Comparison of ENCODE assay signal across 23 mouse cellular contexts in the genomic region with DNA sequence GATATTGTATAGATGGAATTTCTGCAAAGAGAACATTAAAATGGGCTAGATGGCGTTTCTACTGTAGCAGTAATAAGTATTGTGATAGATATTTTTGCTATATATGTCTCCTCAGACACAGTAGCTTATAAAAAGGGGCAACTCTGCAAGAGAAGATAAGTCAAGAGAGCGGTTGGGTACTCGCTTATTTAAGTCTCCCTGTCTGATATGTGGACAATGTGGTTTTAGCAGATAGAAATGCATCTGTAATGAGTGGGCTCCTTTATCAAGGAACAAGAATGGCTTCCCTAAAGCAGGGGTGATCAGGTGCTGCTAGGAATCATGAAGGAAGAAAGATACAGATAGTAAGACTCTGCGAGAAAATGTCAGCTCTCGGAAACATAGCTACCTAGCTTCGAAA. TPM values are rescaled to one million over a fixed set of nuclear protein-coding genes. Genes with fewer than 3 reads are reported as not detected.
DNase-seq lines count a peak whose midpoint lies in the region; ATAC-seq and TF ChIP-seq lines count a peak whose summit lies in the region.
"Had no signal": no experiment of that assay in that cellular context is flagged by ENCODE, and none has a peak within 500 bp of the region (broad histone marks: within the 10 kb centered on the region; RNA-seq: fewer than 3 reads in every experiment).

No protein-coding gene starts in this region.

- H3K9me3 ChIP-seq in midbrain, embryonic 11.5 days (ENCODE audit: control insufficient read depth, low read length), result no peaks in the 10 kb centered on the region
- no peaks in the 10 kb centered on the region for H3K9me3 ChIP-seq in midbrain, embryonic 16.5 days (replicated peaks; ENCODE audit: control insufficient read depth, low read length, poor library complexity, severe bottlenecking)
- no peaks in the 10 kb centered on the region for H3K9me3 ChIP-seq in liver, embryonic 12.5 days (replicated peaks)
- H3K9me3 ChIP-seq in liver, embryonic 16.5 days (replicated peaks; ENCODE audit: control insufficient read depth, low read length), result no peaks in the 10 kb centered on the region
- no peaks in the 10 kb centered on the region for H3K9me3 ChIP-seq in intestine, postnatal 0 days (ENCODE audit: control insufficient read depth)
- H3K9me3 ChIP-seq: embryonic facial prominence, embryonic 10.5 days; forebrain, embryonic 13.5 days; hindbrain, embryonic 12.5 days had no signal

- H3K9ac ChIP-seq in midbrain, embryonic 11.5 days (ENCODE audit: low read length), result no peak overlapping the region
- no peak overlapping the region for H3K9ac ChIP-seq in midbrain, embryonic 16.5 days (ENCODE audit: low read depth, low read length)
- H3K9ac ChIP-seq in liver, embryonic 12.5 days, result no peak overlapping the region
- H3K9ac ChIP-seq in liver, embryonic 16.5 days (ENCODE audit: low read depth, low read length), result no peak overlapping the region
- no peak overlapping the region for H3K9ac ChIP-seq in intestine, postnatal 0 days (ENCODE audit: low read depth, low read length)
- H3K9ac ChIP-seq: forebrain, embryonic 13.5 days; hindbrain, embryonic 12.5 days had no signal

- no peak for TF ChIP-seq CTCF in kidney, adult 2 months (conservative IDR thresholded peaks at IDR 0.05; ENCODE audit: insufficient read depth, insufficient read length, low read depth, low read length)
- TF ChIP-seq CTCF in intestine, postnatal 0 days (IDR thresholded peaks at IDR 0.05; ENCODE audit: low read depth), result no peak

- peak; percentile 47 for DNase-seq in midbrain, embryonic 11.5 days (ENCODE audit: low spot score, missing footprints)
- no peak for DNase-seq in frontal cortex, postnatal 10 days (ENCODE audit: low spot score in 2 of 2)
- DNase-seq in kidney, adult 2 months, result no peak
- DNase-seq: adrenal gland, postnatal 10 days; cerebellum, adult 18-20 months; cerebellum, adult 9-11 months; gastrocnemius, postnatal 10 days; heart, adult 2 months; heart, postnatal 10 days; heart, postnatal 4 days had no signal

- H3K36me3 ChIP-seq in midbrain, embryonic 11.5 days (ENCODE audit: control insufficient read depth, insufficient read depth, low read length), result no peaks in the 10 kb centered on the region
- no peaks in the 10 kb centered on the region for H3K36me3 ChIP-seq in midbrain, embryonic 16.5 days (ENCODE audit: control insufficient read depth, insufficient read depth, low read length)
- H3K36me3 ChIP-seq in liver, embryonic 12.5 days, result no peaks in the 10 kb centered on the region
- no peaks in the 10 kb centered on the region for H3K36me3 ChIP-seq in liver, embryonic 16.5 days (ENCODE audit: control insufficient read depth, insufficient read depth)
- H3K36me3 ChIP-seq in kidney, adult 2 months (ENCODE audit: control insufficient read depth, insufficient read depth, low read length), result no peaks in the 10 kb centered on the region
- no peaks in the 10 kb centered on the region for H3K36me3 ChIP-seq in intestine, postnatal 0 days (ENCODE audit: control insufficient read depth, insufficient read depth)
- H3K36me3 ChIP-seq: embryonic facial prominence, embryonic 10.5 days; hindbrain, embryonic 12.5 days had no signal

- H3K4me1 ChIP-seq in midbrain, embryonic 11.5 days (ENCODE audit: control insufficient read depth, insufficient read depth, low read length), result no peaks in the 10 kb centered on the region
- H3K4me1 ChIP-seq in midbrain, embryonic 16.5 days (ENCODE audit: control insufficient read depth, insufficient read depth, low read length), result no peaks in the 10 kb centered on the region
- peaks cover 20% of the 10 kb centered on the region for H3K4me1 ChIP-seq in liver, embryonic 12.5 days
- no peaks in the 10 kb centered on the region; the same call in 1 of the 2 replicates for H3K4me1 ChIP-seq in liver, embryonic 16.5 days (ENCODE audit: control insufficient read depth, low read depth, low read length)
- no peaks in the 10 kb centered on the region for H3K4me1 ChIP-seq in kidney, adult 2 months (ENCODE audit: control insufficient read depth, insufficient read depth, low read length)
- H3K4me1 ChIP-seq in intestine, postnatal 0 days (replicated peaks; ENCODE audit: control insufficient read depth, insufficient read depth, low read length), result no peaks in the 10 kb centered on the region
- H3K4me1 ChIP-seq: forebrain, embryonic 13.5 days; hindbrain, embryonic 12.5 days had no signal

- no peak for ATAC-seq in midbrain, embryonic 11.5 days (ENCODE audit: low FRiP score)
- ATAC-seq in midbrain, embryonic 16.5 days, result no peak
- peak; percentile 88 for ATAC-seq in liver, embryonic 12.5 days
- ATAC-seq in liver, embryonic 16.5 days (ENCODE audit: low read depth), result peak; percentile 66
- ATAC-seq in intestine, postnatal 0 days, result no peak
- ATAC-seq: forebrain, embryonic 13.5 days; hindbrain, embryonic 16.5 days; inflammation-experienced regulatory T-cells, adult 6 months had no signal

- H3K27ac ChIP-seq in midbrain, embryonic 11.5 days (ENCODE audit: low read depth, low read length), result no peak overlapping the region
- no peak overlapping the region for H3K27ac ChIP-seq in midbrain, embryonic 16.5 days (ENCODE audit: low read length)
- peak overlapping the region; percentile 51 for H3K27ac ChIP-seq in liver, embryonic 12.5 days
- H3K27ac ChIP-seq in liver, embryonic 16.5 days (ENCODE audit: low read length), result no peak overlapping the region
- H3K27ac ChIP-seq in kidney, adult 2 months (ENCODE audit: insufficient read depth, low read depth, low read length), result no peak overlapping the region
- H3K27ac ChIP-seq in intestine, postnatal 0 days (ENCODE audit: low read depth, low read length), result no peak overlapping the region
- H3K27ac ChIP-seq: embryonic facial prominence, embryonic 10.5 days; forebrain, embryonic 13.5 days; heart, adult 2 months; hindbrain, embryonic 12.5 days had no signal

- no peak overlapping the region for H3K4me2 ChIP-seq in midbrain, embryonic 11.5 days
- no peak overlapping the region for H3K4me2 ChIP-seq in midbrain, embryonic 16.5 days (ENCODE audit: low read length)
- peak overlapping the region; percentile 14 for H3K4me2 ChIP-seq in liver, embryonic 12.5 days
- no peak overlapping the region for H3K4me2 ChIP-seq in liver, embryonic 16.5 days (ENCODE audit: low read depth, low read length)
- H3K4me2 ChIP-seq in intestine, postnatal 0 days (replicated peaks; ENCODE audit: low read depth), result no peak overlapping the region
- H3K4me2 ChIP-seq: forebrain, embryonic 13.5 days; hindbrain, embryonic 12.5 days had no signal

- H3K4me3 ChIP-seq in midbrain, embryonic 11.5 days (ENCODE audit: low read depth, low read length), result no peak overlapping the region
- no peak overlapping the region for H3K4me3 ChIP-seq in midbrain, embryonic 16.5 days (ENCODE audit: low read depth, low read length)
- H3K4me3 ChIP-seq in liver, embryonic 12.5 days, result no peak overlapping the region
- H3K4me3 ChIP-seq in liver, embryonic 16.5 days (ENCODE audit: low read depth, low read length), result no peak overlapping the region
- H3K4me3 ChIP-seq in kidney, adult 2 months (ENCODE audit: insufficient read depth, low read depth, low read length), result no peak overlapping the region
- no peak overlapping the region for H3K4me3 ChIP-seq in intestine, postnatal 0 days (ENCODE audit: low read depth, low read length)
- H3K4me3 ChIP-seq: embryonic facial prominence, embryonic 10.5 days; forebrain, embryonic 13.5 days; heart, adult 2 months; hindbrain, embryonic 12.5 days had no signal

- 89% methylated on average over 6 of the region's 6 CpGs for WGBS in midbrain, embryonic 11.5 days
- 83% methylated on average over 6 of the region's 6 CpGs for WGBS in midbrain, embryonic 16.5 days
- WGBS in liver, embryonic 12.5 days (ENCODE audit: insufficient replicate concordance), result 31% methylated on average over 6 of the region's 6 CpGs
- WGBS in liver, embryonic 16.5 days (ENCODE audit: insufficient replicate concordance), result 37% methylated on average over 6 of the region's 6 CpGs
- WGBS in kidney, adult 2 months, result 89% methylated on average over 6 of the region's 6 CpGs
- WGBS in intestine, postnatal 0 days, result 91% methylated on average over 6 of the region's 6 CpGs

- H3K27me3 ChIP-seq in midbrain, embryonic 11.5 days (ENCODE audit: control insufficient read depth, insufficient read depth, low read length), result no peaks in the 10 kb centered on the region
- H3K27me3 ChIP-seq in midbrain, embryonic 16.5 days (ENCODE audit: control insufficient read depth, insufficient read depth, low read depth, low read length), result no peaks in the 10 kb centered on the region
- H3K27me3 ChIP-seq in liver, embryonic 12.5 days (replicated peaks), result 0 out of 2 replicates have a peak, but pooled peaks cover 3% of the 10 kb centered on the region
- H3K27me3 ChIP-seq in liver, embryonic 16.5 days (ENCODE audit: control insufficient read depth, insufficient read depth, low read depth, low read length), result no peaks in the 10 kb centered on the region
- H3K27me3 ChIP-seq in kidney, adult 2 months (replicated peaks; ENCODE audit: control insufficient read depth, insufficient read depth, low read length), result no peaks in the 10 kb centered on the region; the same call in 1 of the 2 replicates
- no peaks in the 10 kb centered on the region for H3K27me3 ChIP-seq in intestine, postnatal 0 days (replicated peaks; ENCODE audit: control insufficient read depth, insufficient read depth, low read length)
- H3K27me3 ChIP-seq: CH12.LX; forebrain, embryonic 13.5 days; hindbrain, embryonic 12.5 days had no signal

- TF ChIP-seq POLR2A in kidney, adult 2 months (IDR thresholded peaks at IDR 0.05; ENCODE audit: low read depth, low read length), result no peak

RNA-seq across cellular contexts. Expression of a gene that starts 18.2 kb away (rescaled TPM):
- 0.12 TPM in 1 of 2 replicates, not detected in the other for polyA plus RNA-seq in midbrain, embryonic 11.5 days (2014; fragmentation: Nextera tagmentation; extraction: Ambion mirVana)
- polyA plus RNA-seq in midbrain, embryonic 16.5 days (2015; fragmentation: Nextera tagmentation; extraction: Ambion mirVana), result 0.54 and 0.77 TPM in 2 replicates
- 0.07 and 0.12 TPM in 2 replicates for polyA plus RNA-seq in liver, embryonic 12.5 days (2016; fragmentation: Nextera tagmentation; extraction: Ambion mirVana)
- polyA plus RNA-seq in liver, embryonic 16.5 days (2015; fragmentation: Nextera tagmentation; extraction: Ambion mirVana), result 0.04 and 0.05 TPM in 2 replicates
- polyA plus RNA-seq in kidney, adult 2 months (2012; rRNA removed), result 0.83 and 0.95 TPM in 2 replicates
- polyA plus RNA-seq in intestine, postnatal 0 days (2015; fragmentation: Nextera tagmentation; extraction: Ambion mirVana), result 0.17 and 0.27 TPM in 2 replicates

RNA-seq across cellular contexts. Expression of a gene that starts 39.9 kb away (rescaled TPM):
- not detected in 2 replicates for polyA plus RNA-seq in midbrain, embryonic 11.5 days (2014; fragmentation: Nextera tagmentation; extraction: Ambion mirVana)
- polyA plus RNA-seq in midbrain, embryonic 16.5 days (2015; fragmentation: Nextera tagmentation; extraction: Ambion mirVana), result 0.40 TPM in 1 of 2 replicates, not detected in the other
- polyA plus RNA-seq in liver, embryonic 12.5 days (2016; fragmentation: Nextera tagmentation; extraction: Ambion mirVana), result not detected in 2 replicates
- not detected in 2 replicates for polyA plus RNA-seq in liver, embryonic 16.5 days (2015; fragmentation: Nextera tagmentation; extraction: Ambion mirVana)
- polyA plus RNA-seq in kidney, adult 2 months (2012; rRNA removed), result not detected in 2 replicates
- polyA plus RNA-seq in intestine, postnatal 0 days (2015; fragmentation: Nextera tagmentation; extraction: Ambion mirVana), result not detected in 2 replicates
- polyA plus RNA-seq: brain, embryonic 14.5 days; embryonic facial prominence, embryonic 10.5 days; embryonic facial prominence, embryonic 14.5 days; forebrain, embryonic 13.5 days; heart, adult 2 months; heart, embryonic 14.5 days; hindbrain, embryonic 12.5 days; hindbrain, embryonic 16.5 days; inflammation-experienced regulatory T-cells, adult 6 months had no signal

RNA-seq across cellular contexts. Expression of a gene that starts 49.4 kb away (rescaled TPM):
- polyA plus RNA-seq in midbrain, embryonic 11.5 days (2014; fragmentation: Nextera tagmentation; extraction: Ambion mirVana), result 17.3 and 17.5 TPM in 2 replicates
- polyA plus RNA-seq in midbrain, embryonic 16.5 days (2015; fragmentation: Nextera tagmentation; extraction: Ambion mirVana), result 17.4 and 17.6 TPM in 2 replicates
- polyA plus RNA-seq in liver, embryonic 12.5 days (2016; fragmentation: Nextera tagmentation; extraction: Ambion mirVana), result 7.9 and 9.0 TPM in 2 replicates
- polyA plus RNA-seq in liver, embryonic 16.5 days (2015; fragmentation: Nextera tagmentation; extraction: Ambion mirVana), result 4.9 and 5.1 TPM in 2 replicates
- polyA plus RNA-seq in kidney, adult 2 months (2012; rRNA removed), result 8.3 and 8.9 TPM in 2 replicates
- polyA plus RNA-seq in intestine, postnatal 0 days (2015; fragmentation: Nextera tagmentation; extraction: Ambion mirVana), result 10.7 and 12.1 TPM in 2 replicates

Comparison
In these comparisons a context has a peak if more than half of its experiments do, and no peak if none do; other contexts are left out.
1. ATAC-seq: peak in liver, embryonic 12.5 days (single experiment) and liver, embryonic 16.5 days (single experiment); none in midbrain, embryonic 11.5 days (single experiment), midbrain, embryonic 16.5 days (single experiment) and intestine, postnatal 0 days (single experiment).